Mouse (Mus musculus) ES-Bruce4 (cell line): Measurements from ENCODE around the gene Selplg.

Experiments used
- CTCF ChIP-seq: IDR thresholded peaks from one replicate; pipeline ENCODE4 v1.8.1; 2011; ENCODE audit warnings: low read depth, low read length
- POLR2A ChIP-seq: IDR thresholded peaks from one replicate; pipeline ENCODE4 v1.8.1; 2011; ENCODE audit warnings: low read length; ENCODE audit not compliant: insufficient read depth

DNA sequence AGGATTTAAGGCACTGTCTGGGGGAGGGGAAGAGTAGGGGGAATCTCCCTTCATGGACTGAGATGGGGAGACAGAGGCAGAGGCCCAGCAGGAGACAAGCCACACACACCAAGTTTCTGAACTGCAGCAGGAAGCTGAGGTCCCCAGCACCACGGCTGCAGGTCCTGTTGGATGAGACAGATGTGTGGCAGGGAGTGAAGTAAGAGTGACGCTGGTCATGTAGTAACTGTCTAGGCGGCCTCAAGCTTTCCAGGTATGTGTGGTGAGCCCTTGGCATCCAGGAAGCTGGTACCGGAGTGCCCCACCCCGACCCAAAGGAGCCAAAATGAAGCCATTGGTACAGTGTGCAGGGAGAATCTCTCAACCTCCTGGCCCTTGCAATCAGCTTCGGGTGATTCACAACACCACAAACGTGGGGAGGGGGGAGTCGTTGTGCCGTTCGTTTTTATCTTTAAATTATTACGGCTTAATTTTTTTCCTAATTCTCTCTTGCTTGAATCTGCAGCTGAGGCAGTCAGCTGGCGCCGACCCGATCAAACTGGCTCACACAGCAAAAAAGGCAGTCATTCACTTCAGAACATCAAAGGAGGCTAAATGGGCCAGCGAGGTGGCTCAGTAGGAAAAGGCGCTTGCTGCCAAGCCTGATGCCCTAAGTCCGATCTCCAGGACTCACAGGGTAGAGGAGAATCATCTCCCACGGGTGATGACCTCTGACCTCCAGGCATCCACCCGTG, 35.1 kb downstream of the Selplg start:
- TF ChIP-seq CTCF, result no peak
- TF ChIP-seq POLR2A, result no peak
